Mouse (Mus musculus) gastrocnemius, adult 2 months (tissue): Measurements from ENCODE around the gene Rxra. TPM values are rescaled to one million over a fixed set of nuclear protein-coding genes. Genes with fewer than 3 reads are reported as not detected.
A peak's percentile ranks its signal among the peaks of the same experiment; 100 is the strongest.

Source experiments
- DNase-seq: peaks from one replicate; pipeline ENCODE4 v3.0.0; 2022
- H3K27ac ChIP-seq: fragments of 200-600 bp; 2 replicates; pipeline ENCODE4 v1.8.1; 2022; ENCODE audit warnings: mild to moderate bottlenecking
- H3K4me3 ChIP-seq: fragments of 200-600 bp; 2 replicates; pipeline ENCODE4 v1.8.1; 2022; ENCODE audit warnings: mild to moderate bottlenecking, moderate library complexity
- CTCF ChIP-seq: fragments of 200-600 bp; IDR thresholded peaks from 2 replicates; pipeline ENCODE4 v1.8.1; 2022; ENCODE audit warnings: antibody characterized with exemption, mild to moderate bottlenecking, moderate library complexity
- intact Hi-C: fragments of 180-260 bp; cut with DNase I; formaldehyde crosslinking; loops from one replicate; pipeline ENCODE4 v1.15.1; 2025
- total RNA-seq, 2 experiments: library from RNA; stranded (reverse); gene quantifications; 2 replicates each; pipeline ENCODE4 v1.2.3; 2021

Rxra gene
- total RNA-seq, 2 experiments from 2014 or later: 118 to 120 TPM

GRCm38 (mm10) chr2:27649862-27650661 lies 26.2 kb upstream of the Rxra start:
- no peak for TF ChIP-seq CTCF
- Histone ChIP-seq H3K27ac (no peak overlapping the region), H3K4me3 (no peak overlapping the region)
- DNase-seq: no peak
- intact Hi-C loops: no loop called here

GRCm38 (mm10) chr2:27650991-27651390 lies 25.2 kb upstream of the Rxra start:
- no peak for TF ChIP-seq CTCF
- intact Hi-C loops: no loop called here
- H3K4me3 ChIP-seq: no peak overlapping the region
- no peak overlapping the region for H3K27ac ChIP-seq
- DNase-seq: no peak

- intact Hi-C loops: no loop called here
- DNase-seq: peak; percentile 59
- H3K27ac ChIP-seq: no peak overlapping the region
These were observed 22.7 kb upstream of the Rxra start for GRCm38 (mm10) chr2:27653496-27654030.

GRCm38 (mm10) chr2:27654321-27655232 lies 21.7 kb upstream of the Rxra start:
- DNase-seq: no peak
- Histone ChIP-seq H3K27ac (no peak overlapping the region), H3K4me3 (no peak overlapping the region)
- intact Hi-C loops: no loop called here
- TF ChIP-seq CTCF: no peak

More at GRCm38 (mm10) chr2:27653496-27654030, 22.7 kb upstream of the Rxra start:
- H3K4me3 ChIP-seq: no peak overlapping the region
- TF ChIP-seq CTCF: no peak

GRCm38 (mm10) chr2:27656576-27656975 lies 19.7 kb upstream of the Rxra start:
- intact Hi-C loops: no loop called here
- H3K27ac ChIP-seq: no peak overlapping the region
- H3K4me3 ChIP-seq: no peak overlapping the region
- TF ChIP-seq CTCF: no peak
- DNase-seq: no peak

GRCm38 (mm10) chr2:27665284-27665683 lies 11.0 kb upstream of the Rxra start:
- TF ChIP-seq CTCF: no peak
- intact Hi-C loops: no loop called here
- DNase-seq: no peak
- no peak overlapping the region for H3K27ac ChIP-seq
- H3K4me3 ChIP-seq: no peak overlapping the region

- Histone ChIP-seq H3K4me3 (no peak overlapping the region), H3K27ac (no peak overlapping the region)
- no peak for DNase-seq
- no peak for TF ChIP-seq CTCF
- intact Hi-C loops: no loop called here
These were observed 9.5 kb upstream of the Rxra start for GRCm38 (mm10) chr2:27666719-27667118.

- intact Hi-C loops: no loop called here
- Histone ChIP-seq H3K27ac (no peak overlapping the region), H3K4me3 (no peak overlapping the region)
- DNase-seq: no peak
- TF ChIP-seq CTCF: no peak
These were observed 8.6 kb upstream of the Rxra start for GRCm38 (mm10) chr2:27667677-27668076.

GRCm38 (mm10) chr2:27670746-27671145 lies 5.5 kb upstream of the Rxra start:
- no peak for TF ChIP-seq CTCF
- DNase-seq: no peak
- intact Hi-C loops: no loop called here

GRCm38 (mm10) chr2:27671633-27672091 lies 4.6 kb upstream of the Rxra start:
- TF ChIP-seq CTCF: no peak
- H3K4me3 ChIP-seq: no peak overlapping the region
- H3K27ac ChIP-seq: no peak overlapping the region
- intact Hi-C loops: no loop called here
- peak; percentile 81 for DNase-seq

More at GRCm38 (mm10) chr2:27670746-27671145, 5.5 kb upstream of the Rxra start:
- no peak overlapping the region for H3K27ac ChIP-seq
- no peak overlapping the region for H3K4me3 ChIP-seq

- DNase-seq: peak; percentile 90
These were observed 462 bp downstream of the Rxra start for GRCm38 (mm10) chr2:27676478-27677325.

More at GRCm38 (mm10) chr2:27676478-27677325, 462 bp downstream of the Rxra start:
- no peak for TF ChIP-seq CTCF
- Histone ChIP-seq H3K27ac (peak overlapping the region; percentile 89), H3K4me3 (peak overlapping the region; percentile 93)
- intact Hi-C loops: loop anchor here (5.0 kb wide), 3 partner anchors 66 to 124 kb away; no protein-coding TSS in a partner anchor
